ENCODE assay signal across 11 mouse cellular contexts in the genomic region with DNA sequence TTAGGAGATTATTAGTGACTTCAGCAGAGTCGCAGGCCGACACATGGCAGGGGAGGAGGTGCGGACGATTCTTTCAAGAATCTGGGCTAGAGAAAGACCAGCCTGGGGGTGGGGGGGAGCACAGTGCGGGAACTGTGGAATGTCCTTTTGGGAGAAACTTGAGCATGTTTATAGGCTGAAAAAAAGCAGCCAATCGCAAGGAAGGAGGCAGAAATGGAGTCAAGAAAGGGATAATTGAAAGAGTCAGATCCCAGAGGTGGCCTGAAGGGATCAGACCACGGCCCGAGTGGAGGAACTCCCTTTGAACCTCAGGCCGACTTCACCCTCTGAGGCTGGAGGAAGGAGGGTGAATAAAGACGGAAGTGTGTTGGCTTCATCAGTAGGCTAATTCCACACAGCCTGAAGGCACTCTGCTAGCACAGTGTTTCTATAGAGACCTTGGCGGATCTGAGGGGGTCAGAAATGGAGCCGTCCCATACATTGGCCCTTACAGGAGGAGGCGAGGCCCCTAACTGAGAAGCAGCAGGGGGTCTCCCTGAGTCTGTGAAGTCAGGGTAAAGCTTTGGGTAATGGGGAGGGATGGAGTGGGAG. TPM values are rescaled to one million over a fixed set of nuclear protein-coding genes. Genes with fewer than 3 reads are reported as not detected.
DNase-seq lines count a peak whose midpoint lies in the region; ATAC-seq lines count a peak whose summit lies in the region.
"Had no signal": no experiment of that assay in that cellular context is flagged by ENCODE, and none has a peak within 500 bp of the region (broad histone marks: within the 10 kb centered on the region; RNA-seq: fewer than 3 reads in every experiment).

No protein-coding gene starts in this region.

- peak overlapping the region; percentile 36 for H3K4me3 ChIP-seq in embryonic facial prominence, embryonic 10.5 days
- H3K4me3 ChIP-seq in hindbrain, embryonic 16.5 days (ENCODE audit: low read length) = no peak overlapping the region

- no peak for ATAC-seq in hindbrain, embryonic 16.5 days
- no peak for ATAC-seq in erythroblast, adult 5-6 weeks (replicated peaks; ENCODE audit: low FRiP score, poor library complexity, severe bottlenecking)

- H3K9ac ChIP-seq in hindbrain, embryonic 16.5 days (ENCODE audit: low read depth, low read length) = no peak overlapping the region

- peak overlapping the region; percentile 7; the same call in 1 of the 2 replicates for H3K4me2 ChIP-seq in hindbrain, embryonic 16.5 days (ENCODE audit: low read length)
- H3K4me2 ChIP-seq: liver, embryonic 11.5 days had no signal

- H3K36me3 ChIP-seq in embryonic facial prominence, embryonic 10.5 days (replicated peaks) = no peaks in the 10 kb centered on the region; the same call in 1 of the 2 replicates
- no peaks in the 10 kb centered on the region for H3K36me3 ChIP-seq in hindbrain, embryonic 16.5 days (ENCODE audit: control insufficient read depth, insufficient read depth, low read length)
- H3K36me3 ChIP-seq: G1E had no signal

- peak overlapping the region; percentile 83 for H3K27ac ChIP-seq in embryonic facial prominence, embryonic 10.5 days (replicated peaks)
- no peak overlapping the region for H3K27ac ChIP-seq in hindbrain, embryonic 16.5 days (ENCODE audit: low read depth, low read length)

- peak; percentile 32 for DNase-seq in retina, postnatal 1 day
- DNase-seq in retina, embryonic 14.5 days (ENCODE audit: low spot score) = no peak
- DNase-seq in embryonic facial prominence, embryonic 10.5 days (ENCODE audit: low spot score) = peak; percentile 73
- peak; percentile 40 for DNase-seq in neural tube, embryonic 10.5 days (ENCODE audit: extremely low spot score, low spot score)
- no peak for DNase-seq in layer of hippocampus, adult 9-10 months (ENCODE audit: low spot score)
- no peak for DNase-seq in yolk sac, embryonic 10.5 days (ENCODE audit: low spot score)
- DNase-seq: adrenal gland, adult 8-10 months had no signal

- peaks cover 5% of the 10 kb centered on the region; the same call in 1 of the 2 replicates for H3K9me3 ChIP-seq in embryonic facial prominence, embryonic 10.5 days
- no peaks in the 10 kb centered on the region for H3K9me3 ChIP-seq in hindbrain, embryonic 16.5 days (ENCODE audit: control insufficient read depth, low read length)

- peaks cover 12% of the 10 kb centered on the region; the same call in 1 of the 2 replicates for H3K27me3 ChIP-seq in embryonic facial prominence, embryonic 10.5 days (replicated peaks; ENCODE audit: low read depth, poor library complexity, severe bottlenecking)
- no peaks in the 10 kb centered on the region for H3K27me3 ChIP-seq in hindbrain, embryonic 16.5 days (replicated peaks; ENCODE audit: control insufficient read depth, insufficient read depth, low read length)

- peaks cover 54% of the 10 kb centered on the region for H3K4me1 ChIP-seq in embryonic facial prominence, embryonic 10.5 days
- H3K4me1 ChIP-seq in hindbrain, embryonic 16.5 days (ENCODE audit: control insufficient read depth, insufficient read depth, low read depth, low read length) = peaks cover 14% of the 10 kb centered on the region

- WGBS in embryonic facial prominence, embryonic 10.5 days = 6% methylated on average over 13 of the region's 13 CpGs
- WGBS in hindbrain, embryonic 16.5 days = 11% methylated on average over 13 of the region's 13 CpGs

RNA-seq across cellular contexts. Expression of a gene that starts 4.4 kb away (rescaled TPM):
- 10.6 and 11.9 TPM in 2 replicates for polyA plus RNA-seq in embryonic facial prominence, embryonic 10.5 days (2016; fragmentation: Nextera tagmentation; extraction: Ambion mirVana)
- 23.8 and 25.1 TPM in 2 replicates for polyA plus RNA-seq in hindbrain, embryonic 16.5 days (2015; fragmentation: Nextera tagmentation; extraction: Ambion mirVana)
- not detected in 2 replicates for total RNA-seq in erythroblast, adult 5-6 weeks (2015; ENCODE audit: low replicate concordance)
- total RNA-seq in erythroblast, adult 5-6 weeks (2017; ENCODE audit: low replicate concordance) = not detected in 2 replicates
- polyA plus RNA-seq: G1E had no signal

Comparison
In these comparisons a context has a peak if more than half of its experiments do, and no peak if none do; other contexts are left out.
1. DNase-seq: peak in retina, postnatal 1 day (single experiment), embryonic facial prominence, embryonic 10.5 days (single experiment) and neural tube, embryonic 10.5 days (single experiment); none in retina, embryonic 14.5 days (single experiment), layer of hippocampus, adult 9-10 months (single experiment) and yolk sac, embryonic 10.5 days (single experiment).